Mouse (Mus musculus) adrenal gland, adult 2 months (tissue): ENCODE data around the gene Gm10097. TPM values are rescaled to one million over a fixed set of nuclear protein-coding genes. Genes with fewer than 3 reads are reported as not detected.

Experiments
- DNase-seq: peaks from one replicate; pipeline ENCODE4 v3.0.0; 2021
- long read RNA-seq: library from polyadenylated mRNA; stranded (forward); transcript quantifications from one replicate; pipeline ENCODE4 v2.0.0, GENCODE M21; 2021
- polyA plus RNA-seq: library from polyadenylated mRNA; depleted of rRNA; stranded (reverse); fragments of >200 nt; gene quantifications from 2 replicates; pipeline ENCODE4 v1.2.3, GENCODE M21; 2012; rRNA removed
- total RNA-seq, 2 experiments: library from RNA; stranded (reverse); gene quantifications; 2 replicates each; pipeline ENCODE4 v1.2.3; 2021

The Gm10097 gene
- total RNA-seq (not detected), polyA plus RNA-seq (not detected in 2 replicates)
- long read RNA-seq = 0 reads

DNA sequence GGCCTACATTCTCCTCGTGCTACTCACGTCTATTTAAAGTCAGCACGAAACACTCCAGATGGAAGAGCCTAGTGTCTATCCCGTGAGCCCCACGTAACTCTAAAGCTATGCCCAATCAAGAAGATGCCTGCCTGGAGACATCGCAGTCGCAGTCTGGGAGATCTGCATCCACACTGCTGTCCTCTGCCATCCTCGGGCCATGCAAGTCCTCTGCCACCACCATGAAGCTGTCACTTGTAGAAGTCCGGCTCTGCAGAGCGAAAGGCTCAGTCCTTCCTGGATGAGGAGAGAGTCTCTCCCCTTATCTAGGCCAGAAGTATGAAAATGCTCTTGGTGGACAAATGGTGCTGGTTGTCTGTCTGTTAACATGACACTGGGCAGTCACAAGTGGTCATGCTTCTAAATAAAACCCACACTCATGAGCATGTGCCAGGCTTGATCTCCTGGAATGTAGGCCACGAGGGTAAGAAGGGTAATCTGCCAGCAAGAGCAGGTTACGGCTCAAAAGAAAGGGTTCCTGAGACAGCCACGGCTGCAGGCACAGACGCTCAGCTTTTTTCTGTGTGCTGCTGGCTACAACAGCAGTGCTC lies at the start of gene Gm10097:
Gene Gm10097 (plus strand): TSS at position 517 of the 590 bp plus-strand sequence.
- no peak for DNase-seq

DNA sequence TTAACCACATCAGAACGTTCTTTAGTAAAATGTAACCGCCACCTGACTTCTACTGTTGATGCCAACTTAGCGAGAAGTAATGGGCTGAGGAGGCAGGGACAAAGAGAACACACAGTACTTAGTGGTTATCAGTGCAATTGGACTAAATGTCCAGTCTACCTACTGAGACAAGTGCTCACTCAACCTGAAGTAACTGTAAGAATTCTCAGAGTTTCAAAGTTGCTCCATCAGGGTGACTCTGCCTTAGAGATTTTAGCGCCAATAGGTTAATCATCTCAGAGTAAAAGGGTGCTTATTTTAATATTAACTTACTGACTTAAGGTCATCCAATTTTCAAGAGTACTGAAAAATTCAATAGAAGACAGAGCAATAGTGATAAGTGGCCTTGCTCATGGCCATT lies 43.1 kb upstream of the Gm10097 start:
- DNase-seq = no peak

DNA sequence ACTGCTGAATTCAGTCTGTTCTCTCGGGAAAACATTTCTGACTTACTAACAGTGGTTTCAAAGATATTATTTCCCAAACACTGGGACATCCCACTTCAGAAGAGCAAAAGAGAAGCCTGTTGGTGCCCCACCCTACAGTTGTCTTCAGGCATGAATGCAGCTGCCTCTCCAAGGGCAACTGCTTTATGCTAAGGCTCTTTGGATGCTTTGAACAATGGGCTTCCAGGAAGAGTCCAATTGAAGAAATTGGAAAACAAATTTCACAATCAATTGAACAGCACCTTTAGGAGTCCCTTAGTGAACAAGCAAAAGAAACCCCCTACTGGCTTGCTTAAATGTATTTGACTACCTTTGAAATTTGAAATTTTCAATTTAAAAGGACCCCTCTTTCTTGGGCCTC lies 41.8 kb upstream of the Gm10097 start:
- DNase-seq = no peak

DNA sequence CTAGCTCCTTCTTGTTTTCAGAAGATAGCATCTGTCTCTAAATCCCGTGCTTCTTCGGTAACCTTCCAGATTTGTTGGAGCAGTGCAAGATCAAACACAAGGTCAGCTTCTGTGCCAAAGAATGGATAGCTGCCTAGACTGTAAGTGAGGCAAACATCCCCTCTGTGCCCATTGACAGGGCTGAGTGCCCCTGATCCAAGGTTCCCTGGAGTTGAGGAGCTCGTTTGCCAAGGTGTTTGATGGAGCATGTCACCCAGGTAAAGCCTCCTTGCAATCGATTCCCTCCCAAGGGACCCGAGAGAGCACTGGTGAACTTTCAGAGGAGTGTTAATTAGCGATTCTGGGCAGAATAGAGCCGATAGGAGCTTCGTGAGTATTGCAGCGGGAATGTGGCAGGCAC lies 40.7 kb upstream of the Gm10097 start:
- DNase-seq = no peak

DNA sequence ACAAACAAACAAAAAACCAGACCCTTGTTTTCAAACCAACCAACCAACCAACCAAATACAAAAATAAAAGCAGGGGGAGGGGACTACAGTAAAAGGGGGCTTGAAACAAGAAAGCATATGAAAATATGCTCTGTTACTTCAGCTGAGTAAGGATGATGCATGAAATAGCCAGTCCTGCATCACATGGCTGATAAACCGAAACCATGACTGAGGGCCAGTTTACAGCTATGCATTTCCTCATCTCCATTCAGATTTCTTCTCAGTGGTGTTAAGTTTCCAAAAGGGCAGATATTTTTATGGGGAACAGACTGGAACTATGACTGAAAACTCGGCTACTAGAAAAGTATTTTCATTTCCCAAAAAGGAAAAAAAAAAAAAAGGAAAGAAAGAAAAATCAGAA lies 39.8 kb upstream of the Gm10097 start:
- no peak for DNase-seq

DNA sequence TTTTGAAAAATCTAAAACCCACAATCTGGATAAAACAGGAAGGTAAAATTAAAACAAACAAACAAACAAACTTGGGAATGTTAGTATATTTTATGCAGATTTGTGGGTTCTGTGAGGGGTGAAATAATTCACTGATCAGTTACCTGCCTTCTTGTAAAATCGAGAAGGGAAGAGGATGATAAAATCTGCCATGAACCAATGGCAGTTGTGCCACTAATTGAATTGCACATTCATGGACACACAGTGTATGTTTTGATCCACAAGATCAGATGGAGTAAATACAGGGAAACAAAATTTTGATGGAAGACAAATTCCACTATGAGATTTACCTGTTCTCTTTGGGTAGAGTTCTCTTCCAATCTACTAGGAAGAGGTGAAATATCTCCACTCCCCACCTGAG lies 39.1 kb upstream of the Gm10097 start:
- no peak for DNase-seq

DNA sequence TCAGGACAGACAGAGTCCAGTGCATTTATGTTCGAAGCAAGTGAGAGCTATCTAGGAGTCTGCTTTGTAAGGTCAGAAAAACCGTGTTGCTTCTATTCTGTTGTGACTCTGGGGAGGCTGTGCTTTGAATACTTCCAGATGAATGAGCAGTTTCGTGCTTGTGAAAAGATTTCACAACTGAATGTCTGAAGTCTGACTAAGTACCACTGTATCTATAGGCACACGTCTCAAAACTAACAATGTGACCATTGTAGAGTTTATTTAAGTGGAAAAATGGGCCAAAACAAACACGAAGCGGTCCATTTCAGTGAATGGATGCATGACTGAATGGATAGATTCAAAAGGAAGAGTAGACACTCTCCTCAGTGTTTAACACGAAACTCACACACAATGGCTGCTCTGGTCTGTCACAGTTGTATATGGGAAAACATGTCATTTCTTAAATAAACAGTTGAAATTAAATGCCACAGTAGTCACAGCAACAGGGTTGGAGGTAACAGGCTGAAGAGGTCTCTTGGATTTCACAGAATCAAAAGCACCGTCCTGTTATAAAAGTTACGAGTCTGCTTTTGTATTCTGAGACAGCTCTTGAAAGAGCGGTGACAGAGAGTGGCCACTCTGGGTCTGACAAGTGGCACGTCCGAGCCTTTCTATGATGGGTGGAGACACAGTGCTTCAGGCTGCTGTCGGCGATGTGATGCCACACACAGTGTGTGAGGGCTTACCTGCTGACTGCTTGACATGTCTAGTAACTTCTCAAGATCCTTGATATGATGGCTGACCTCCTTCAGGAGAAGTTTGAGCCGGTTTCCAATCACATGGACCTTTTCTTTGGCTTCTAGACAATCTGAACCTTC lies 36.6 kb upstream of the Gm10097 start:
- no peak for DNase-seq

DNA sequence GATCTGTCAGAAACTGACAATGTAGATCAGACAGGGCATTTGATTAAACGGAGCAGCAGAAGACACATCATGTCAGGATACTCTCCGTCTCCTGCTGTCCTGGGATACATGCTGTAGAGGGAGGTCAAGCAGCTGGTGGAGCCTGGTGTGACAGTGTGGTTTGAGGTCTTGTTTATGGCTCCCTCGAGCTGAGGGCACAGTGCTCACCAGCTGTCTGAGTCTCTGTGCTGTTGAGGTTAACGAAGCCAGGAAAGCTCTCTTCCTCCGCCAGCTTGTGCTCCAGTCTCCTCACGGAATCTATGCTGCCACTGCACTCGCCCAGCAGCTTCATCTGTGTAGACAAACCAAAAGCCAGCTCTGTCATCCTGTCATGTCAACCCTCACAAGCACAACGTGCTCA lies 27.7 kb upstream of the Gm10097 start:
- DNase-seq = no peak

DNA sequence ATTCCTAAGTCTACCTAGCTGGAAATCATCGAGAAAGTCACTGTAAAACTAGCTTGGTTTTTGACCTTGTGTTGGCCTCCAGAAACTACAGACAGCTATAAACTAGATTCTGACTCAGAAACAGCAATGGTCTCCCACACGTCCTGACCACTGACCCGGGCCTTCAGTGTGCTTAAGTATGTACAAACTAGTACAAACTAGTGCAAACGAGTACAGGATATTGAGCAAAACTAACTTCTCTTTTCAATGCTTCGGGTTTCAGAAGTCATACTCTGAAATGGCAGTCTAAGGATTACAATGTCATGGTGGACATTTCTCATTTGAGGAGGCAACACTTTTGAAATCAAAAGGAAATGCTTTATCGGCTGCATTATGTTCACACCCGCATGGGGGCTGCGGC lies 24.5 kb upstream of the Gm10097 start:
- no peak for DNase-seq

DNA sequence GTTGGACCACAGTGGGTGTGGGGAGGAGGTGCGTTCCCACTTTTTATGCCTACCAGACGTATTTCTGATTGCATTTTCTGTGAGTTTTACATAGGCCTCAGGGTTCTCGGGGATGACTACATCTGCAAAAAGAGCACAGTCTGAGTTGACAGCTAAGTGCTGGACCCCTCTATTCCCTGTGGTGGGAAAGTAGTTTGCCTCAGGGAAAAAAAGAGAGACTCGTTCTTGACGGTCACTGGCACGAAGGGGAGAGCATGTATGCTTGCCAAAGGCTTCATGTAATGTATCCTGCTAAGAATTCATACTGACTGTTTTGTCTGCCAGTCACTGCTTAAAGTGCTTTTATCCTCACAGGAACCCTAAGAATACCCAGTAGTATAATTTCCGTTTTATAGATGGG lies 23.8 kb upstream of the Gm10097 start:
- DNase-seq = no peak

DNA sequence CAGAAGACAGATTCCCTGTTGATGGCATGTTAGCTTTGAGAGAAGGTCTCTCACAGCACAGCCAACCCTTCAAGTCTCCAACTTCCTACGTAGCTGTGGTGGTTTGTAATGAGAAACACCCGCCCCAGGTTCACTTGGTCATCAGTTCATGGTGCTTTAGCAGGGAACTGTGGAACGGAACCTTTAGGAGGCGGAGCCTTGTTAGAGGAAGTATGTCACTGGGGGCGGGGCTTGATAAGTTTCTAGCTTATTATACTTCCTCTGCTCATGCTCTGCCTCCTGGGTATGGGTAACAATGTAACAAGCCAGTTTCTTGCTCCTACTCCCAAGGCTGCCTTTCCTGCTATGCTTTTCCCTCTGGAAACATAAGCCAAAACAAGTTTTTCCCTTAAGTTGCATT lies 23.3 kb upstream of the Gm10097 start:
- DNase-seq = no peak

DNA sequence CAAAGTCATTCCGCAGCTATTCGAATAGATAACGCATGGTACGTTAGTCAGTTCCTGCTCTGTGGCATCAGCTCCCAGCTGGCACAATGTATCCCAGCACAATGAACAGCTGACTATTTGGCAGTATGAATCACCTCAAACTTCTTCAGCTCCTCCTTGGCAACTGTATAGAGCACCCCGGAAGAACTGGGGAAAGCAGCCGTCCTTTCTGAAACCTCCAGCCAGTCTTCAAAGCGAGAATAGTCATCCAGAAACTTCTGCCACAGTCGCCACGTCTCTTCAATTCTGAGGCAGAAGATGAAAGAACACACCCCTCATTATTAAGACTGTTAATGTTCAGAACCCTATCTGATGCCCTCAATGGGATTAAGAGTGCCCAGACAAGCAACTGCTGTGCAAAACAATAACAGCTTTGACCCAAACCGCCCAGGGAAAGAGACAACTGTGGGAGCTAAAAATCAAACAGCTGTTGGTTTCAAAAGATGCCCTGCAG lies 12.7 kb upstream of the Gm10097 start:
- no peak for DNase-seq

DNA sequence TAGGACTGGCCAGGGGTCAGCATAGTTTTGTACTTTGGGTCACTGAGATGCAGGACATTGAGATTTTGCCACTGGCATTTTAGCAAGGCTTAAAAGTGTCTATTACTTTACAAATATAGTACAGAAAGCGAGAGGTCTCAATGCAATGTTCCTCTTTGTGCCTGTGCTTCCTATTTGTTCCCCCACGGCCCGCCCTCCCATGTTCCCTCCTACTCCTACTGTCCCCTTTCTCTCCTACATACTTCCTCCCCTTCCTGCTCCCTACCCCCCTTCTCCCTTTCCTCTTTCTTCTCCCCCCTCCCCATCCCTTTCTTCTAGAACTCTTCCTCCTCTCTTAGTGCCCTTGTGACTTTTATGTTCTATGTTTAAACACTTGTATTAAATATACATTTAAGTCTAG lies 12.1 kb upstream of the Gm10097 start:
- no peak for DNase-seq

DNA sequence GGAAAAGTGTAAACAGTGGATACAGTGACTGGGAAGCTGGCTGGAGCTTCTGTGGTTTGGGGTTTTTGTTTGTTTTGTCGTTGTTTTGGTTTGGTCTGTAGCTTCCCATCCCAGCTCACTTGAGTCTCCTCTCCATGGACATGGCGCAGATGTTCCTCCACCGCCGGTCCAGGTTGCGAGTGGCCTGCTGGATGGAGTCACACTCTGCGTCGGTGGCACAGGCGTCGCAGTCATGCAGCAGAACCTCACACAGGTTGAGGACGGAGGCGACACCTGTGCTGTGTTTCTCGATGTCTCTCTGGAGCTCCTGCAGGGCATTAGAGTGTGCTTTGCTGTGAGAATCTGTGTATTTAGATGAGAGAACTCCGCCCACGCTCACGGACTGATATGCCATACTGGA lies 11.3 kb upstream of the Gm10097 start:
- no peak for DNase-seq

DNA sequence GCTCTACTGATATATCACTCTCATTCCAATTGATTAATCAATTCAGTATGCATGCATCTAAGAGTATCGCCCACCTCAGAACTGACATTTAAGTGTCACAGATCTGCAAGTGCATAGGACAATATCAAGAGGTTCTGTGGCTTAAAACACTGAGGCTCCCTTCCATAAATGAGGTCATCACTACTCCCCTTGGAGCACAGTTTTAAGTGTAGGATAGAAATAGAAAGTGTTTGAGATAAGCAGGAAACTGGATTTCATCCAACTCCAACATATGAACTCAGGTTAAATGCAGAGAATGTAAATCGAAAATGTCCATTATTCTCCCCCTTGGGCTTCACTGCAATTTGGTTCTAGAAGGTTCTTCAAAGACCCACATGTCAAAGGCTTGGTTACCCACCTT lies 10.1 kb upstream of the Gm10097 start:
- no peak for DNase-seq

DNA sequence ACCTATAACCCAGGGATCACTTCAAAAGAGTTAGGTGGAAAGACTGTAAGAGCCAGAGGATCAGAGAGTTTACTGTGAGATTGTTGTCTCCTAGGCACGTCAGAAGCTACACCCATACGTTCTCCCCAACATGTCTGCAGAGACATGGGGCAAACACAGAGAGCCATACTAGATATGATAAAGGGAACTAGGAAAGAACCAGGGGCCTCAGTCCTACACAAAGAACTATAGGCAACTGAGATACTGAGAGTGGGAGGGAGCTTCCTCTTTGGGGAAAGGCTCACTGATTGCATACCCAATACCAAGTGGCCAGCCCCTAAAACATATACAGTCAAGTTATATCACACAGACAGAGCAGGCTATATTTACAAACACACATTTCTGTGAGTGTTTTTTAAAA lies 9.0 kb upstream of the Gm10097 start:
- no peak for DNase-seq

DNA sequence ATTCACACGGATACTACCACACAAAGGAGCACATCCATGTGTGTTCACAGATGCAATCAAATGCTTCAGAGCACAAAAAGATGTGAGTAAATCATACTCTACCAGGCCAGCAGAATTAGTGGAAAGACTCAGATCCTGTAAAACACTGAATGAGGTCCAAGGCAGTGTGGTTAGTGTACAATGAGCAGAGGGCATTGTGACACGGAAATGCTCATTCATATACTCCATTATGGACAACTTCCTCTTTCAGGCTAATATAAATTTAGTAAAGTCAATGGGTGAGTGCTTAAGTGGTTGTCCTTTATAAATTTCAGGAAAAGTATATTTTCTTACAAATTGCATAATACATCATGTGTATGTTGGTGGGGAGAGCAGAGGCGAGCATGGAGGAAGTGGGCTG lies 1.9 kb upstream of the Gm10097 start:
- no peak for DNase-seq

DNA sequence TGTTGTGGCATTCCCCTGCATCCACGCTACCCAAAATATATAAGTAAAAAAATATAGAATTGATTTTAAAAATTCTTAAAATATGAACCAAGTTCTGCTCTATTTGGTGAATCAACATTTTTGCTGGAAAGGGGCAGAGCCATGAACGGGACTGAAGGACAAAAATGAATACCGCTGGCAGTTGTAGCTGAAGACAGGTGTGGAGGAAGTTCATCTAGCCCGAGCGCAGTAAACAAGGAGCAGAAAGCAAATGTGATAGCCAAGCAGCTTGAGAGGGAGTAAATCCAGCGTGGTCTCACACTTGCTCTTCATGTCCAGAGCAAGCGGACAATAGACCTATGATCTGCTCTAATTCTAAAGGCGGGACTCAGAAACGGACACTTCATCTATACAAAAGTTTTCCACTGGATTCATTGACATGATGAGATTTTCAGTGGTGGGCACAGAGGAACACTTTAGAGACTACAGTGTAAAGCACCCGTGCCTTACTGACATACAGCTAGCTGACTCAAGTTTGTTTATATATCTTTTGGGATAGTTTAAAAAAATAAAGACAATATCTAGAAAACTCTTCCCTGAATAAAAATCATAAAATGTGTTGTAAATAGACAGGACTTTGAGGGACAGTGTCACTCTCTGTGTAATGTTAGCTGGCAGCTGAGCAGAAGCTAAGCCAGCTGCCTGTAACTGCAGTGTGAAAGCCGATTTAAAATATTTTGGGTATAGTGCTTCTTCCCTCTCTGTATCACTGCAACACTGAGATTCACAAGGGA lies 1.4 kb downstream of the Gm10097 start:
- no peak for DNase-seq

DNA sequence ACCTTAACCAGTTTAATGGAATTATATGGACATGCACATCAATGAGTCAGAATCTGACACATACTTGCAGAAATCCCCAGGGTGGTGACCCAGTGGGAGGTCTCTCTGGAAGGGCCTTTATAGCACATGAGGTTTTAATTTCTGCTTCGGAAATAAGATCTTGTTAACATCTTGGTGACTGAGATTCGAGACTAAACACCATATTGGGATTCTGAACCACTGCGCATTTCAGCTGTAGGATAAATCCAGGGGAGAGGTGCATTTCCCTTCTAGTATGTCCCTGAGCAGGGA lies 1.9 kb downstream of the Gm10097 start:
- no peak for DNase-seq

DNA sequence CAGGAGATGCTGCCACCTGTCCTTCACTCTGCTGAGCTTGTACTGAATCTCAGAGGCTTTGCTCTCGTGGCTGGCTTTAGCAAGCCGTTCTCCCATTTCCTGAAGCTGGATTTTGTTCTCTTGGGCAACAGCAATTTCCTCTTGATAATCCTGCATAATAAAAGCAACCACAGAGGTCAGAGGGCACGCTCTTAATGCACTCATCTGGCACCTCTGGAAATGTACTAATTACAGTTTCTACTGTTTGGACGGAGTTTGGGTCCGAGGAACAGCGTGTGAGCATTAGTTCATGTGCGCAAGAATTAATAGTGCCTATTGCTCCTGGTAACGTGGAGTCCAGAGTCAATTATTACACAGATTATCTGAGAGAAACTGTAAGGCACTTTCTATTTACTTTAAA lies 3.1 kb downstream of the Gm10097 start:
- DNase-seq = no peak

DNA sequence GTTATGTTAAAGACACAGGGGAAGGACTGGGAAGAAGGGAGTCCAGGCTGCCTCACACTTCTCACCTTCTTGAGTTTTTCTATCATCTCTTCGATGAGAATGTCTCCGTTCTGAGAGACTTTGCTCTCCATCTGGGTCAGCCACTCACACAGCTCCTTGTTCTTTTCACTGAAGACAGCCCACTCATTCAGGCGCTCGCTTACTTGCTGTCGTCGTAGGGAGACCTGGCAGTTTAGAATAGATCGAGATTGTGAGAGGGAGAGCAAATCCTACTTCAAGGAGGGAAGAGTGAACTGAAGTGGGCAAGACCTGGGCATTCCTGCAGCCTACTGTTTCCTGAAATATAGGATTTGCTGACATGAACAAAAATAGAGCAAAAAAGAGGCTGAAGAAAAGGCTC lies 6.7 kb downstream of the Gm10097 start:
- DNase-seq = no peak

DNA sequence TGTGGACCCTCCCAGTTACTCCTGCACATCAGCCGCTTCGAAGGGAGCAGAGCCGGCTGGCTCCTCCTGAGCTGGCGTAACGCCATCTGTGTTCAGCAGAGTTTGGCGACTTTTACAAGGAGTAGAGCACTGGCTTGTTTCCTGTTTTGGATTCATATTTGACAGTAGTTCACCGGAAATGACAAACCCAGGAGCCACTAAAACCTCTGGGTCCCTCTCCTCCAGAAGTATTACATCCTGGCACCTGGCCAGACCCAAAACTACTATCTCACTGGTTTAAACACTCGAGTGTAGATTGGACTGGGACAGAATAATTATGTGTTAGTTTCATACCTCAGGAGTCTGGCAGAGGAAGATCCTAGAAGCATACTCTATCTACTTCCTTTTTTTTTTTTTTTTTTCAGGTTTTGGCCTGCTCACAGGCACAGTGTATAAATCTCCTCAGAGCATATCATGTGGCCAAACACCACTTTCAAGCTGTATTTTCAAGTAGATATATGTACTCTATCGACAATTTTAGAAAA lies 11.0 kb downstream of the Gm10097 start:
- DNase-seq = peak; percentile 37

DNA sequence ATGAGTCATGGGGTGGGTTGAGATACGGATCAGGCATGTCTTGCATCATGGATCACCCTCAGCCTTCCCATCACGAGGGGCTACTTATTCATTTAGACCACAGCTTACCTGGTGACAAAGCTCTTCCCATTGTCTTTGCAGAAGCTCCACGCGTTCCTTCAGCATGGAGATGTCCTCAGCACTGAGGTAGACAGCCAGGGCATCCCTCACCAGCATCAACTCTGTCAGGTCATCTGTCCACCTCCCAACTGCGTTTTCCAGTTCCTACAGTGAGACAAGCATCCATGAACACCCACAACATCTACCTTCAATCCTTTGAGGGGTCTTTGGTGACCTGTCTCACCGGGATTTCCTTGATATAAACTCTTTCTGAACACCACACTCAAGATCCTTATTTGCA lies 14.7 kb downstream of the Gm10097 start:
- no peak for DNase-seq
